Mouse (Mus musculus): ENCODE data around the gene Shc1. TPM values are rescaled to one million over a fixed set of nuclear protein-coding genes. Genes with fewer than 3 reads are reported as not detected.

Gene Shc1
- polyA plus RNA-seq, 1 experiment from 2014 or later, result 87.3 TPM

DNA sequence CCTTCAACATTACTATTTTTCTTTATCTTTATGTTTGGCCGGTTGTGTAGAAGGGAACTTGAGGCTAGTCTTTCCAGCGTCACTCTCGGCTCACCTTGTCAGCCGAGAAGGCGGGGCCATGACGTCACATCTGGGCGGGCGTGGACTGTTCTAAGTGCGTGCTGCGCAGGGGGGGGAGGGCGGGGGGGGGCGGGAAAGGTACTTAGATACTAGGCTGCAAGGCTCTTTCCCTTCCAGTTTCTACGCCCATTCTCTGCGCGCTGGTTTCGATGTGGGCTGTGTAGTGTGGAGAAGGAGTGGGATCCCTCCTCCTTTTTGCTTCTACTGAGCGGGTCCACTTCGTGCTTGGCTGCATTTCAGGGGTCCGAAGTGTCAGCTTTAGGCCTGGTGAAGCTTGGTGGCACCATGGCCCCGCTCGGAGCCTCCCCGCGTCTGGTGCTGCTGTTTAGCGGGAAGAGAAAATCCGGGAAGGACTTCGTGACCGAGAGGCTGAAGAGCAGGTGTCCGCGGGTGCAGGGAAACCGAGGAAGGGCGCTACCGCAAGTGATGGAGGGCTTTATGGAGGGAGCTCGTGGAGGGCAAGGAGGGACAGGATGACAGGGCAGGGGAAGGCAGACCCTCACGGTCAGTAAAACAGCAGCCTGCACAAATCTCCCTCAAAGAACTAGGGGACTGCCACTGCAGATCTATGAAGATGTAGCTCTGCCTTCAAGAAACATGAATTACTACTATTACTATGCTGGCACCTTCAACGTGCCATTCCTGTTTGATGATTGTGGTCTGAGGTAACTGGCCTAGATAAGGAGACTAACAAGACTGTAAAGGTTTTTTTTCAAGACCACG is 40.9 kb downstream of the Shc1 start:
- H3K27ac ChIP-seq, result peak overlapping the region; percentile 87
- ATAC-seq, result peak; percentile 92
- peak overlapping the region; percentile 63 for H3K9ac ChIP-seq
- H3K4me1 ChIP-seq (replicated peaks), result peaks cover 12% of the 10 kb centered on the region
- WGBS, result under 1% methylated on average over 36 of the region's 36 CpGs
- no peaks in the 10 kb centered on the region for H3K36me3 ChIP-seq
- peak overlapping the region; percentile 80 for H3K4me2 ChIP-seq (replicated peaks)
- no peaks in the 10 kb centered on the region for H3K27me3 ChIP-seq (replicated peaks)
- peak overlapping the region; percentile 61 for H3K4me3 ChIP-seq (replicated peaks)
- no peaks in the 10 kb centered on the region for H3K9me3 ChIP-seq

- H3K27ac ChIP-seq, result no peak overlapping the region
- ATAC-seq, result no peak
- WGBS, result 61% methylated on average over 4 of the region's 4 CpGs
Measured at GRCm38 (mm10) chr3:89468268-89468667, 50.0 kb downstream of the Shc1 start.

DNA sequence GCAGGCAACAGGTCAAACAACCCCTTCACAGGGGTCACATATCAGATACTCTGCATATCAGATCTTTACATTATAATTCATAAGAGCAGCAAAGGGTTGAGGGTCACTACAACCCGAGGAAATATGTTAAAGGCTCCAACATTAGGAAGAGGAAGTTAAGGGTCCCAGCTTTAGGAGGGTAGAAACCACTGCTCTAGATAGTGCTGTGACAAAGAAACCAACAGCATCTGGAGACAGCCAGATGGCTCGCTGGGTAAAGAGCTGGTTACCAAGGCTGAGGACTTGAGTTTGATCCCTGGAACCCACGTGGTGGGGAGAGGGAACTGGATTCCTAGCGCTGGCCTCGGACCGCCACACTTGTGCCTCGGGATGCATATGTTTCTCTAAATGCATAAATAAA is 54.0 kb downstream of the Shc1 start:
- ATAC-seq, result no peak
- Histone ChIP-seq H3K36me3 (no peaks in the 10 kb centered on the region), H3K4me2 (replicated peaks) (no peak overlapping the region), H3K27ac (no peak overlapping the region), H3K9ac (no peak overlapping the region), H3K27me3 (replicated peaks) (no peaks in the 10 kb centered on the region), H3K4me3 (replicated peaks) (no peak overlapping the region), H3K9me3 (no peaks in the 10 kb centered on the region), H3K4me1 (replicated peaks) (no peaks in the 10 kb centered on the region)
- 72% methylated on average over 7 of the region's 7 CpGs for WGBS

More at GRCm38 (mm10) chr3:89468268-89468667, 50.0 kb downstream of the Shc1 start:
- no peaks in the 10 kb centered on the region for H3K36me3 ChIP-seq
- H3K4me1 ChIP-seq (replicated peaks), result no peaks in the 10 kb centered on the region
- no peak overlapping the region for H3K4me2 ChIP-seq (replicated peaks)
- no peaks in the 10 kb centered on the region for H3K27me3 ChIP-seq (replicated peaks)
- no peak overlapping the region for H3K4me3 ChIP-seq (replicated peaks)
- H3K9ac ChIP-seq, result no peak overlapping the region
- H3K9me3 ChIP-seq, result no peaks in the 10 kb centered on the region

DNA sequence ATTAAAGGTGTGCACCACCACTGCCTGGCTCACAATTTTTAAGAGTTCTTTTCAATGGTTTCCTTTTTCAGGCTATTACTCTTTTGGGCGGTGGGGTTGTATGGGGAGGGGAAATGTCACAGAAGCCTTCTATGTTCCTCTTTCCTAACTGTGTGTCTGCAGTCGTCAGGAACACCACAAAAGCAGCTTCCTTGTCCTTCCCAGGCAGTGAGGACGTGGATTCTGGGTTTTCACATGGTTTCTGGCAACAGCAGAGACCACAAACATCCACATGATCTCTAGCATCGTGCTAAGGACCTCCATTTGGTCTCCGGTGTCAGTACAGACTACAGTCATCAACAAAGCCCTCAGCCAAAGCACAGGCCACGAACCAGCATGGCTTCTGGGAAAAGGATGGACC is 55.6 kb downstream of the Shc1 start:
- Histone ChIP-seq H3K4me2 (replicated peaks) (no peak overlapping the region), H3K4me1 (replicated peaks) (no peaks in the 10 kb centered on the region), H3K9me3 (no peaks in the 10 kb centered on the region), H3K9ac (no peak overlapping the region), H3K4me3 (replicated peaks) (no peak overlapping the region), H3K36me3 (no peaks in the 10 kb centered on the region), H3K27ac (no peak overlapping the region), H3K27me3 (replicated peaks) (no peaks in the 10 kb centered on the region)
- ATAC-seq, result no peak
- WGBS, result 81% methylated on average over 6 of the region's 6 CpGs

- no peak overlapping the region for H3K4me2 ChIP-seq (replicated peaks)
- H3K27me3 ChIP-seq (replicated peaks), result no peaks in the 10 kb centered on the region
- H3K27ac ChIP-seq, result no peak overlapping the region
- WGBS, result 68% methylated on average over 6 of the region's 6 CpGs
- H3K4me3 ChIP-seq (replicated peaks), result no peak overlapping the region
- no peaks in the 10 kb centered on the region for H3K9me3 ChIP-seq
- H3K36me3 ChIP-seq, result no peaks in the 10 kb centered on the region
- H3K9ac ChIP-seq, result no peak overlapping the region
- no peaks in the 10 kb centered on the region for H3K4me1 ChIP-seq (replicated peaks)
- ATAC-seq, result no peak
Measured at GRCm38 (mm10) chr3:89479055-89479454, 60.8 kb downstream of the Shc1 start.

Other genes starting within 250 kb of the Shc1 start
- 115 and 124 TPM in 2 replicates for gene Scamp3, start 241.0 kb upstream of the Shc1 start, polyA plus RNA-seq (2015; fragmentation: Nextera tagmentation; extraction: Ambion mirVana)
- 17.9 and 19.3 TPM in 2 replicates for gene Fam189b, start 235.3 kb upstream of the Shc1 start, polyA plus RNA-seq (2015; fragmentation: Nextera tagmentation; extraction: Ambion mirVana)
- gene Gba, start 215.5 kb upstream of the Shc1 start, polyA plus RNA-seq (2015; fragmentation: Nextera tagmentation; extraction: Ambion mirVana), result 53.5 and 53.7 TPM in 2 replicates
- gene Thbs3, start 203.3 kb upstream of the Shc1 start, polyA plus RNA-seq (2015; fragmentation: Nextera tagmentation; extraction: Ambion mirVana), result 20.4 and 23.0 TPM in 2 replicates
- 214 and 222 TPM in 2 replicates for gene Mtx1, start 191.4 kb upstream of the Shc1 start, polyA plus RNA-seq (2015; fragmentation: Nextera tagmentation; extraction: Ambion mirVana)
- gene Muc1, start 189.4 kb upstream of the Shc1 start, polyA plus RNA-seq (2015; fragmentation: Nextera tagmentation; extraction: Ambion mirVana), result 10.1 and 19.7 TPM in 2 replicates
- 348 and 351 TPM in 2 replicates for gene Krtcap2, start 172.5 kb upstream of the Shc1 start, polyA plus RNA-seq (2015; fragmentation: Nextera tagmentation; extraction: Ambion mirVana)
- 2.9 and 4.1 TPM in 2 replicates for gene Trim46, start 172.1 kb upstream of the Shc1 start, polyA plus RNA-seq (2015; fragmentation: Nextera tagmentation; extraction: Ambion mirVana)
- gene Dpm3, start 159.1 kb upstream of the Shc1 start, polyA plus RNA-seq (2015; fragmentation: Nextera tagmentation; extraction: Ambion mirVana), result 131 and 134 TPM in 2 replicates
- 60.6 and 63.9 TPM in 2 replicates for gene Slc50a1, start 147.9 kb upstream of the Shc1 start, polyA plus RNA-seq (2015; fragmentation: Nextera tagmentation; extraction: Ambion mirVana)
- gene Efna1, start 137.3 kb upstream of the Shc1 start, polyA plus RNA-seq (2015; fragmentation: Nextera tagmentation; extraction: Ambion mirVana), result 57.9 and 58.5 TPM in 2 replicates
- 9.0 and 9.2 TPM in 2 replicates for gene Efna3, start 95.5 kb upstream of the Shc1 start, polyA plus RNA-seq (2015; fragmentation: Nextera tagmentation; extraction: Ambion mirVana)
- 16.9 and 18.1 TPM in 2 replicates for gene Efna4, start 80.4 kb upstream of the Shc1 start, polyA plus RNA-seq (2015; fragmentation: Nextera tagmentation; extraction: Ambion mirVana)
- 45.5 and 49.5 TPM in 2 replicates for gene Adam15, start 68.4 kb upstream of the Shc1 start, polyA plus RNA-seq (2015; fragmentation: Nextera tagmentation; extraction: Ambion mirVana)
- gene Dcst2, start 56.5 kb upstream of the Shc1 start, polyA plus RNA-seq (2015; fragmentation: Nextera tagmentation; extraction: Ambion mirVana), result 1.4 and 1.5 TPM in 2 replicates
- gene Dcst1, start 53.2 kb upstream of the Shc1 start, polyA plus RNA-seq (2015; fragmentation: Nextera tagmentation; extraction: Ambion mirVana), result 1.6 and 1.9 TPM in 2 replicates
- gene Zbtb7b, start 23.7 kb upstream of the Shc1 start, polyA plus RNA-seq (2015; fragmentation: Nextera tagmentation; extraction: Ambion mirVana), result 8.9 and 10.4 TPM in 2 replicates
- gene Lenep, start 15.7 kb upstream of the Shc1 start, polyA plus RNA-seq (2015; fragmentation: Nextera tagmentation; extraction: Ambion mirVana), result not detected in 2 replicates
- 32.9 and 33.3 TPM in 2 replicates for gene Flad1, start 6.6 kb upstream of the Shc1 start, polyA plus RNA-seq (2015; fragmentation: Nextera tagmentation; extraction: Ambion mirVana)
- 383 and 386 TPM in 2 replicates for gene Cks1b, start 60 bp upstream of the Shc1 start, polyA plus RNA-seq (2015; fragmentation: Nextera tagmentation; extraction: Ambion mirVana)
- 32.7 and 33.2 TPM in 2 replicates for gene Pygo2, start 11.8 kb downstream of the Shc1 start, polyA plus RNA-seq (2015; fragmentation: Nextera tagmentation; extraction: Ambion mirVana)
- 39.2 and 40.2 TPM in 2 replicates for gene Pbxip1, start 18.3 kb downstream of the Shc1 start, polyA plus RNA-seq (2015; fragmentation: Nextera tagmentation; extraction: Ambion mirVana)
- gene Pmvk, start 36.1 kb downstream of the Shc1 start, polyA plus RNA-seq (2015; fragmentation: Nextera tagmentation; extraction: Ambion mirVana), result 62.7 and 69.6 TPM in 2 replicates
- 4.4 and 4.6 TPM in 2 replicates for gene Kcnn3, start 101.7 kb downstream of the Shc1 start, polyA plus RNA-seq (2015; fragmentation: Nextera tagmentation; extraction: Ambion mirVana)

All from intestine, embryonic 15.5 days (tissue).